Mouse (Mus musculus): ENCODE data around the gene Rab11fip4. TPM values are rescaled to one million over a fixed set of nuclear protein-coding genes. Genes with fewer than 3 reads are reported as not detected.

Gene Rab11fip4
- polyA plus RNA-seq (2014; fragmentation: Nextera tagmentation; extraction: Ambion mirVana) = 24.0 and 24.3 TPM in 2 replicates

DNA sequence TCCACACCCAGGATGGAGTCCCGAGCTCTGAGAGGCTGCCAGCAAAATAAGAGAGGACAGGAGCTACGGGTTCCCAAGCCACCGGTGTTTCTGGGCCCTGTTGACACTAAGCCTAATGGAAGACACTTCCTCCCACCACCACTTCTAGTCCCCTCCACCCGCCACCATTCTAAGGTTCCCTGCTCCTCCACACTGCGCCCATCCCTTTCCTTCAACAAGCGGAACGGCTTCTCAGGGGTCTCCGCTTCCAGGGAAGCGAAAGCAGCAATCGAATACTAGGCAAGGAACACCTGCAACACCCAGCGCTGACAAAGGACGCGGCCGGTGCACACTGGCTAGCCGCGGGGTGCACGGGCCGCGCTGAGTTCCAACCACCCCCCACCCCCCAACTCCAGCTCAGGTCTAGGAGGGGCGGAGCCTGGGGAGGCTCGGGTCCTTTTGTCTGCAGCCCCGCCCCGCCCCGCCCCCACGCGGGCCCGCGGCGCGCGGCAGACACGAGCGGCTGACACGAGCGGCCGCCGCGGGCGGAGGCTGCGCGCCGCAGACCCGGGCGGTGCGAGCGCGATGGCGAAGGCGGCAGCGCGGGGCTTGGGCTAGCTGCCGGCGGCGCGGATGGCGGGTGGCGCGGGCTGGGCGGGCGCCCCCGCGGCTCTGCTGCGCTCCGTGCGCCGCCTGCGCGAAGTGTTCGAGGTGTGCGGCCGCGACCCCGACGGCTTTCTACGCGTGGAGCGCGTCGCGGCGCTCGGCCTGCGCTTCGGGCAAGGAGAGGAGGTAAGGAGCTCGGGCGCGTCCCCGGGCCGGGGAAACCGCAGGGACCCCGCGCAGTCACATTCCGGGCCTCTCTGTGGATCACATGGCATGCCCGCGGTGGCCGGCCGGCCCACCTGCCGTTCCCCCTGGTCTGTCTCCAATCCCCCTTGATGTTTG is at the start of gene Rab11fip4:
Gene Rab11fip4 (plus strand): TSS at position 549 of the 927 bp plus-strand sequence.
- WGBS = under 1% methylated on average over 62 of the region's 98 CpGs
- Histone ChIP-seq H3K4me1 (replicated peaks; ENCODE audit: control insufficient read depth, insufficient read depth, low read length) (peaks cover 33% of the 10 kb centered on the region), H3K27me3 (ENCODE audit: control insufficient read depth, insufficient read depth, low read length) (no peaks in the 10 kb centered on the region), H3K36me3 (replicated peaks; ENCODE audit: control insufficient read depth, insufficient read depth) (no peaks in the 10 kb centered on the region), H3K27ac (peak within 1 kb of the TSS; percentile 85), H3K4me2 (replicated peaks) (peak within 1 kb of the TSS; percentile 86), H3K9ac (peak within 1 kb of the TSS; percentile 92), H3K4me3 (replicated peaks; ENCODE audit: low read length) (peak within 1 kb of the TSS; percentile 75), H3K9me3 (ENCODE audit: control insufficient read depth, low read length) (no peaks in the 10 kb centered on the region)
- peak; percentile 81 for DNase-seq (ENCODE audit: low spot score)
- ATAC-seq (ENCODE audit: low FRiP score) = peak; percentile 83

DNA sequence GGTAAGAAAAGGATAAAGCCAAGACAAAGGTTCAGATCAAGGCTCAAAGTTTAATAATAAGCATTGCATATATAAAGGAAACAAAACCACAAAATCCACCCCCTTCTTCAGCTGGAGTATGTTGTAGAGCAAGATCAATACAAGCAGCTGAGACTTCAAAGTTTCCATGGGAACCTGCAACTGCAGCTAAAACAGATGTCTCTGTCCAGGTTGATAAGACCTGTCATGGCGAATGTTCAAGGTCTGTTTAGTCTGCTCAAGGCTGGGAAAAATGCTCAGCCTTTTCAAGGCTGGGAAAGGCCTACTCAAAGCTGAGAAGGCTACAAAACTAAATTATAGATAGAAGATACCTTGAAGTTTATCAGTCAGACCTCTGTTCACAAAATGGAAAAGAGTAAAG is 38.4 kb upstream of the Rab11fip4 start:
- H3K9ac ChIP-seq = no peak overlapping the region
- ATAC-seq (ENCODE audit: low FRiP score) (no peak), DNase-seq (ENCODE audit: low spot score) (no peak)
- WGBS = 87% methylated on average over 1 of the region's 1 CpGs
- no peak overlapping the region for H3K4me2 ChIP-seq (replicated peaks)
- H3K36me3 ChIP-seq (replicated peaks; ENCODE audit: control insufficient read depth, insufficient read depth) = peaks cover 93% of the 10 kb centered on the region
- H3K9me3 ChIP-seq (ENCODE audit: control insufficient read depth, low read length) = no peaks in the 10 kb centered on the region
- no peak overlapping the region for H3K27ac ChIP-seq
- H3K4me3 ChIP-seq (replicated peaks; ENCODE audit: low read length) = no peak overlapping the region
- H3K4me1 ChIP-seq (replicated peaks; ENCODE audit: control insufficient read depth, insufficient read depth, low read length) = no peaks in the 10 kb centered on the region
- H3K27me3 ChIP-seq (ENCODE audit: control insufficient read depth, insufficient read depth, low read length) = no peaks in the 10 kb centered on the region

GRCm38 (mm10) chr11:79560536-79560935 is 30.5 kb upstream of the Rab11fip4 start:
- no peak overlapping the region for H3K9ac ChIP-seq
- ATAC-seq (ENCODE audit: low FRiP score) = no peak
- no peaks in the 10 kb centered on the region for H3K9me3 ChIP-seq (ENCODE audit: control insufficient read depth, low read length)
- H3K4me2 ChIP-seq (replicated peaks) = no peak overlapping the region
- WGBS = 97% methylated on average over 4 of the region's 4 CpGs
- H3K4me3 ChIP-seq (replicated peaks; ENCODE audit: low read length) = no peak overlapping the region
- DNase-seq (ENCODE audit: low spot score) = no peak
- H3K4me1 ChIP-seq (replicated peaks; ENCODE audit: control insufficient read depth, insufficient read depth, low read length) = no peaks in the 10 kb centered on the region
- H3K27me3 ChIP-seq (ENCODE audit: control insufficient read depth, insufficient read depth, low read length) = no peaks in the 10 kb centered on the region
- H3K36me3 ChIP-seq (replicated peaks; ENCODE audit: control insufficient read depth, insufficient read depth) = peaks cover 91% of the 10 kb centered on the region
- no peak overlapping the region for H3K27ac ChIP-seq

DNA sequence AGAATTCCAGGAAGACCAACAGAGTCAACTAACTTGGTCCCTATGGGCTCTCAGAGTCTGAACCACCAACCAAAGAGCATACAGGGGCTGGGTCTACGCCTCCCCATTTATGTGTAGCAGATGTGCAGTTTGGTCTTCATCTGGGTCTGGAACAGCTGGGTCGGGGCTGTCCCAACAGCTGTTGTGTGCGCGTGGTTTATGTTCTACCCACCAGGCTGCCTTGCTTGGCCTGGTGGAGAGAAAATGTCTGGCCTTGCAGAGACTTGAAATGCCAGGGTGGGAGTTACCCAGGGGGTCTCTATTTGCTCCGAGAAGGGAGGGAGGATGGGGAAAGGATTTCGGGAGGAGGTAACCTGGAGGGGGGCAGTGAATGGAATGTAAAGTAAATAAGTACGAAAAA is 27.5 kb upstream of the Rab11fip4 start:
- no peak overlapping the region for H3K4me2 ChIP-seq (replicated peaks)

GRCm38 (mm10) chr11:79566947-79567346 is 24.1 kb upstream of the Rab11fip4 start:
- Histone ChIP-seq H3K27me3 (ENCODE audit: control insufficient read depth, insufficient read depth, low read length) (no peaks in the 10 kb centered on the region), H3K36me3 (replicated peaks; ENCODE audit: control insufficient read depth, insufficient read depth) (peaks cover 93% of the 10 kb centered on the region), H3K27ac (no peak overlapping the region), H3K4me2 (replicated peaks) (no peak overlapping the region), H3K4me3 (replicated peaks; ENCODE audit: low read length) (no peak overlapping the region), H3K9me3 (ENCODE audit: control insufficient read depth, low read length) (no peaks in the 10 kb centered on the region), H3K9ac (no peak overlapping the region), H3K4me1 (replicated peaks; ENCODE audit: control insufficient read depth, insufficient read depth, low read length) (no peaks in the 10 kb centered on the region)
- WGBS = 58% methylated on average over 1 of the region's 1 CpGs
- DNase-seq (ENCODE audit: low spot score) (no peak), ATAC-seq (ENCODE audit: low FRiP score) (no peak)

More for the DNA sequence above, 27.5 kb upstream of the Rab11fip4 start:
- H3K4me3 ChIP-seq (replicated peaks; ENCODE audit: low read length) = no peak overlapping the region
- H3K9ac ChIP-seq = no peak overlapping the region
- H3K27me3 ChIP-seq (ENCODE audit: control insufficient read depth, insufficient read depth, low read length) = no peaks in the 10 kb centered on the region
- H3K4me1 ChIP-seq (replicated peaks; ENCODE audit: control insufficient read depth, insufficient read depth, low read length) = no peaks in the 10 kb centered on the region
- ATAC-seq (ENCODE audit: low FRiP score) (no peak), DNase-seq (ENCODE audit: low spot score) (no peak)
- H3K27ac ChIP-seq = no peak overlapping the region
- H3K9me3 ChIP-seq (ENCODE audit: control insufficient read depth, low read length) = no peaks in the 10 kb centered on the region
- H3K36me3 ChIP-seq (replicated peaks; ENCODE audit: control insufficient read depth, insufficient read depth) = peaks cover 92% of the 10 kb centered on the region
- WGBS = 93% methylated on average over 7 of the region's 7 CpGs

DNA sequence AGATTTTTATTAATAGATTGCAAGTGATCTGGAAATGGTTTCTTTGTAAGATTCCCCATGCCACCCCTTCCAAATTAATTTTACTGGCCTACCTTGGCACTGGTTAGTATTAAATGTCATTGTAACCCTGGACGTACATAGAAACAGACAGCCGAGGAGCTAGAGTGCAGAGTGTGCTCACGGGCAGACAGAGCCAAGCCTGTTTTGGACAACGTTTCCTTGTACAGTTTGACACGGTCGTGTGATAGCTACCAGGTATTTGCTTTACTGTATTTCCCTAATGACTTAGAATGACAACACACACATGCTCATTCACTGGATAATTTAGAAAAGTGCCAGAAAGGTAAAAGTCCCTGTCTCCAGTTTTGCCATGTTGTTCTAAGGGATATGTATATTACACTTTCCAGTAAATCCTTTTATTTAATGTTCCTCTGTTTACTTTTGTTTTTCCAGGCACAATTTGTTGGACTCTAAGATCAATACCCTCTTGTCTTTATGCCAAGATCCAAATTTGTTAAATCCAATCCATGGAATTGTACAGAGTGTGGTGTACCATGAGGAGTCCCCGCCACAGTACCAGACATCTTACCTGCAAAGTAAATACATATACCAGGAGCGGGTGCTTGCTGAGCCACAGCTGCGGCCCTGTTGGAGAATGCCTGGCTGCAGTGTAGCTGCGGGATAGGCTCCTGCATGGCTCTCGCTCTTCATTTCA is 22.7 kb upstream of the Rab11fip4 start:
- peaks cover 93% of the 10 kb centered on the region for H3K36me3 ChIP-seq (replicated peaks; ENCODE audit: control insufficient read depth, insufficient read depth)
- H3K27me3 ChIP-seq (ENCODE audit: control insufficient read depth, insufficient read depth, low read length) = no peaks in the 10 kb centered on the region
- H3K9ac ChIP-seq = no peak overlapping the region
- H3K9me3 ChIP-seq (ENCODE audit: control insufficient read depth, low read length) = no peaks in the 10 kb centered on the region
- 89% methylated on average over 11 of the region's 11 CpGs for WGBS
- DNase-seq (ENCODE audit: low spot score) (no peak), ATAC-seq (ENCODE audit: low FRiP score) (no peak)
- no peaks in the 10 kb centered on the region for H3K4me1 ChIP-seq (replicated peaks; ENCODE audit: control insufficient read depth, insufficient read depth, low read length)
- H3K4me3 ChIP-seq (replicated peaks; ENCODE audit: low read length) = no peak overlapping the region
- no peak overlapping the region for H3K27ac ChIP-seq
- H3K4me2 ChIP-seq (replicated peaks) = no peak overlapping the region

GRCm38 (mm10) chr11:79570319-79570718 is 20.7 kb upstream of the Rab11fip4 start:
- no peak overlapping the region for H3K4me2 ChIP-seq (replicated peaks)
- H3K36me3 ChIP-seq (replicated peaks; ENCODE audit: control insufficient read depth, insufficient read depth) = peaks cover 97% of the 10 kb centered on the region
- ATAC-seq (ENCODE audit: low FRiP score) = no peak
- H3K4me1 ChIP-seq (replicated peaks; ENCODE audit: control insufficient read depth, insufficient read depth, low read length) = no peaks in the 10 kb centered on the region
- H3K9ac ChIP-seq = no peak overlapping the region
- DNase-seq (ENCODE audit: low spot score) = no peak
- no peaks in the 10 kb centered on the region for H3K9me3 ChIP-seq (ENCODE audit: control insufficient read depth, low read length)
- H3K27ac ChIP-seq = no peak overlapping the region
- WGBS = 91% methylated on average over 2 of the region's 2 CpGs
- H3K4me3 ChIP-seq (replicated peaks; ENCODE audit: low read length) = no peak overlapping the region
- no peaks in the 10 kb centered on the region for H3K27me3 ChIP-seq (ENCODE audit: control insufficient read depth, insufficient read depth, low read length)

- ATAC-seq (ENCODE audit: low FRiP score) (no peak), DNase-seq (ENCODE audit: low spot score) (no peak)
- H3K36me3 ChIP-seq (replicated peaks; ENCODE audit: control insufficient read depth, insufficient read depth) = peaks cover 82% of the 10 kb centered on the region
- no peaks in the 10 kb centered on the region for H3K9me3 ChIP-seq (ENCODE audit: control insufficient read depth, low read length)
- H3K27me3 ChIP-seq (ENCODE audit: control insufficient read depth, insufficient read depth, low read length) = no peaks in the 10 kb centered on the region
- H3K4me3 ChIP-seq (replicated peaks; ENCODE audit: low read length) = no peak overlapping the region
- H3K4me2 ChIP-seq (replicated peaks) = no peak overlapping the region
- no peak overlapping the region for H3K9ac ChIP-seq
- 81% methylated on average over 3 of the region's 3 CpGs for WGBS
- H3K27ac ChIP-seq = no peak overlapping the region
- no peaks in the 10 kb centered on the region for H3K4me1 ChIP-seq (replicated peaks; ENCODE audit: control insufficient read depth, insufficient read depth, low read length)
Measured at GRCm38 (mm10) chr11:79573836-79574235, 17.2 kb upstream of the Rab11fip4 start.

DNA sequence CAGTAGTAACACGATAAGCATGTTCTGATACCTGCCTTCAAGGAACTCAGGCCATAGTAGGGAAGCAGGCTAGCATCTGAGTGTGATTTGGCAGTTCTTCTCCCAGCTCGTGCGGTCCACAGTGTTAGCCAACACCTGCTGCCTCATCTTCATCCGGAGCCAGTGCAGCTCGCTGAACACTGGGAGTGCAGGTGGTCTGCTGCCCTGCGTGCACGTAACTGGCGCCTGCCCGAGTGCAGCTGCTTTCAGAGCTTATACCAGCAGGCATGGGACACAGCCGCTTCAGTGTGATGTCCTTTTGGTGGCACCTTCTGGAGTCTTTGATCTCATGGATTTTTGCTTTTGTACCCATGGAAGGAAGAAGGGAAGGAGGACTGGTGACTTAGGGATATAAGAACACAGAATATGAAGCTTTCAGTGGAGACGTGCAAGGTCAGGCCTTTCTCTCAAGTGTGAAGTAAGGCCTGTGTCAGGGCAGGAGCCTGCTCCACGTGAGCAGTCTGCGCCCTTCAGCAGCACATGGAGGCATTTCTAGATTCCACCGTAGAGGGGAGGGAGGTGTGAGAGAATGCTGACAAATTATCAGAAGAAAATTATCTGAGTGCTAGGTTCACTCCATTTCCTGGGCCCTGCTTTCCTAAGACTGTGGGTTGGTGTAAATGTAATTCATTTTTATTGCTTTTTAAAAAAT is 15.5 kb upstream of the Rab11fip4 start:
- 88% methylated on average over 14 of the region's 14 CpGs for WGBS
- no peak overlapping the region for H3K27ac ChIP-seq
- ATAC-seq (ENCODE audit: low FRiP score) (no peak), DNase-seq (ENCODE audit: low spot score) (no peak)
- H3K4me2 ChIP-seq (replicated peaks) = no peak overlapping the region
- no peaks in the 10 kb centered on the region for H3K9me3 ChIP-seq (ENCODE audit: control insufficient read depth, low read length)
- H3K4me1 ChIP-seq (replicated peaks; ENCODE audit: control insufficient read depth, insufficient read depth, low read length) = no peaks in the 10 kb centered on the region
- H3K36me3 ChIP-seq (replicated peaks; ENCODE audit: control insufficient read depth, insufficient read depth) = peaks cover 74% of the 10 kb centered on the region
- H3K27me3 ChIP-seq (ENCODE audit: control insufficient read depth, insufficient read depth, low read length) = no peaks in the 10 kb centered on the region
- H3K4me3 ChIP-seq (replicated peaks; ENCODE audit: low read length) = no peak overlapping the region
- no peak overlapping the region for H3K9ac ChIP-seq

Data from hindbrain, embryonic 14.5 days (tissue).